Comparison of ENCODE assay signal across 9 mouse cellular contexts in the genomic region with DNA sequence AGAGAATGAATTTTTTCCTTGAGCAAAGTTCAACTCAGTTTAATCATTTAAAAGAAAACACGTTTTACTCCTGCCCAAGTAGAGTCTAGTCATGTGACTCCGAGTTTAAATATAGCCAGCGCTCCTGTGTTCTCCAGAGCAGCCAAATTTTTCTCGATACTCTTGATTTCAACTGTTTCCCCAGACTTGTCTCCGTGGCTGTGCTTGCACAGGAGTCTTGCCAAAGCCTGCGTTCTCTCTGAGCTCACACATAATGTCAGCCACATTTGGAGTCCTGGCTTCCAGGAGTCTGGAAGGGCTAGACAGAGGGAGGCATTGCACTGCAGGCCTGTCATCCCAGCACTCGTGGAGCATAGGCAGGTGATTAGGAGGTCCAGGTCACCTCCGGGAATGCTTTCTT. TPM values are rescaled to one million over a fixed set of nuclear protein-coding genes. Genes with fewer than 3 reads are reported as not detected.
DNase-seq lines count a peak whose midpoint lies in the region; ATAC-seq and TF ChIP-seq lines count a peak whose summit lies in the region.
"Had no signal": no experiment of that assay in that cellular context is flagged by ENCODE, and none has a peak within 500 bp of the region (broad histone marks: within the 10 kb centered on the region; RNA-seq: fewer than 3 reads in every experiment).

No protein-coding gene starts in this region.

- peak; percentile 24; the same call in 1 of the 2 replicates for ATAC-seq in forebrain, postnatal 0 days
- no peak for ATAC-seq in forebrain, embryonic 16.5 days
- ATAC-seq in kidney, embryonic 14.5 days (ENCODE audit: low FRiP score, low TSS enrichment) = no peak
- no peak for ATAC-seq in forebrain, embryonic 11.5 days (replicated peaks; ENCODE audit: low FRiP score)
- no peak for ATAC-seq in midbrain, embryonic 15.5 days (replicated peaks)

- H3K4me2 ChIP-seq in forebrain, postnatal 0 days (ENCODE audit: low read depth) = no peak overlapping the region
- H3K4me2 ChIP-seq in forebrain, embryonic 16.5 days (ENCODE audit: low read length) = no peak overlapping the region
- H3K4me2 ChIP-seq in kidney, embryonic 14.5 days (replicated peaks; ENCODE audit: low read depth, low read length) = peak overlapping the region; percentile 94
- no peak overlapping the region for H3K4me2 ChIP-seq in forebrain, embryonic 11.5 days (ENCODE audit: low read depth, low read length, severe bottlenecking)
- H3K4me2 ChIP-seq in midbrain, embryonic 15.5 days = no peak overlapping the region

- H3K36me3 ChIP-seq in forebrain, postnatal 0 days (ENCODE audit: insufficient read depth) = no peaks in the 10 kb centered on the region
- no peaks in the 10 kb centered on the region for H3K36me3 ChIP-seq in forebrain, embryonic 16.5 days (ENCODE audit: control insufficient read depth, insufficient read depth)
- H3K36me3 ChIP-seq in kidney, embryonic 14.5 days (ENCODE audit: control insufficient read depth, insufficient read depth, low read length) = no peaks in the 10 kb centered on the region
- no peaks in the 10 kb centered on the region for H3K36me3 ChIP-seq in forebrain, embryonic 11.5 days (ENCODE audit: control insufficient read depth, insufficient read depth, low read length)
- no peaks in the 10 kb centered on the region for H3K36me3 ChIP-seq in midbrain, embryonic 15.5 days (replicated peaks)
- H3K36me3 ChIP-seq: midbrain, embryonic 12.5 days had no signal

- no peak for TF ChIP-seq CTCF in forebrain, postnatal 0 days (IDR thresholded peaks at IDR 0.05; ENCODE audit: low read depth)

- no peaks in the 10 kb centered on the region for H3K9me3 ChIP-seq in forebrain, postnatal 0 days (ENCODE audit: low read length)
- no peaks in the 10 kb centered on the region for H3K9me3 ChIP-seq in forebrain, embryonic 16.5 days (ENCODE audit: control insufficient read depth, low read length)
- H3K9me3 ChIP-seq in kidney, embryonic 14.5 days (ENCODE audit: control insufficient read depth, low read length) = no peaks in the 10 kb centered on the region
- H3K9me3 ChIP-seq in forebrain, embryonic 11.5 days (ENCODE audit: control insufficient read depth, low read length) = no peaks in the 10 kb centered on the region
- no peaks in the 10 kb centered on the region for H3K9me3 ChIP-seq in midbrain, embryonic 15.5 days
- H3K9me3 ChIP-seq: midbrain, embryonic 12.5 days had no signal

- H3K27me3 ChIP-seq in forebrain, postnatal 0 days (ENCODE audit: insufficient read depth, low read length) = no peaks in the 10 kb centered on the region; the same call in 1 of the 2 replicates
- H3K27me3 ChIP-seq in forebrain, embryonic 16.5 days (replicated peaks; ENCODE audit: control insufficient read depth, insufficient read depth, low read length) = no peaks in the 10 kb centered on the region; the same call in 1 of the 2 replicates
- peaks cover 24% of the 10 kb centered on the region for H3K27me3 ChIP-seq in kidney, embryonic 14.5 days (ENCODE audit: control insufficient read depth, insufficient read depth, low read length)
- H3K27me3 ChIP-seq in forebrain, embryonic 11.5 days (ENCODE audit: control insufficient read depth, insufficient read depth, low read length) = peaks cover 19% of the 10 kb centered on the region
- H3K27me3 ChIP-seq in midbrain, embryonic 15.5 days (replicated peaks) = peaks cover 19% of the 10 kb centered on the region

- H3K4me3 ChIP-seq in forebrain, postnatal 0 days (ENCODE audit: low read depth, low read length) = no peak overlapping the region
- no peak overlapping the region for H3K4me3 ChIP-seq in forebrain, embryonic 16.5 days (replicated peaks; ENCODE audit: low read length)
- H3K4me3 ChIP-seq in kidney, embryonic 14.5 days (ENCODE audit: low read length) = no peak overlapping the region
- no peak overlapping the region for H3K4me3 ChIP-seq in forebrain, embryonic 11.5 days (ENCODE audit: low read depth, low read length)
- no peak overlapping the region for H3K4me3 ChIP-seq in midbrain, embryonic 15.5 days

- WGBS in forebrain, postnatal 0 days = 38% methylated on average over 8 of the region's 8 CpGs
- WGBS in forebrain, embryonic 16.5 days = 42% methylated on average over 8 of the region's 8 CpGs
- 43% methylated on average over 8 of the region's 8 CpGs for WGBS in kidney, embryonic 14.5 days
- WGBS in forebrain, embryonic 11.5 days = 61% methylated on average over 8 of the region's 8 CpGs
- WGBS in midbrain, embryonic 15.5 days = 56% methylated on average over 8 of the region's 8 CpGs

- H3K27ac ChIP-seq in forebrain, postnatal 0 days (ENCODE audit: low read depth, low read length) = 0 out of 2 replicates have a peak overlapping the region, but pooled peaks have one; percentile 45
- H3K27ac ChIP-seq in forebrain, embryonic 16.5 days (ENCODE audit: low read length) = no peak overlapping the region
- H3K27ac ChIP-seq in kidney, embryonic 14.5 days (ENCODE audit: low read depth, low read length) = peak overlapping the region; percentile 71; the same call in 1 of the 2 replicates
- no peak overlapping the region for H3K27ac ChIP-seq in forebrain, embryonic 11.5 days (ENCODE audit: low read depth, low read length)
- H3K27ac ChIP-seq in midbrain, embryonic 15.5 days = no peak overlapping the region
- H3K27ac ChIP-seq: midbrain, embryonic 12.5 days had no signal

- peak; percentile 63 for DNase-seq in forebrain, postnatal 0 days
- peak; percentile 69 for DNase-seq in gastrocnemius, postnatal 25 days
- peak; percentile 44 for DNase-seq in lung, postnatal 14 days
- no peak for DNase-seq in forebrain, embryonic 11.5 days (ENCODE audit: low spot score)
- no peak for DNase-seq in B cell, adult 2 months

- H3K4me1 ChIP-seq in forebrain, postnatal 0 days (ENCODE audit: insufficient read depth) = peaks cover 10% of the 10 kb centered on the region; the same call in 1 of the 2 replicates
- peaks cover 20% of the 10 kb centered on the region for H3K4me1 ChIP-seq in forebrain, embryonic 16.5 days (replicated peaks; ENCODE audit: control insufficient read depth, insufficient read depth, low read length)
- H3K4me1 ChIP-seq in kidney, embryonic 14.5 days (ENCODE audit: control insufficient read depth, insufficient read depth, low read length) = peaks cover 28% of the 10 kb centered on the region
- H3K4me1 ChIP-seq in forebrain, embryonic 11.5 days (replicated peaks; ENCODE audit: control insufficient read depth, insufficient read depth, low read length) = no peaks in the 10 kb centered on the region; the same call in none of the 2 replicates
- H3K4me1 ChIP-seq in midbrain, embryonic 15.5 days = peaks cover 15% of the 10 kb centered on the region

- no peak overlapping the region for H3K9ac ChIP-seq in forebrain, postnatal 0 days
- H3K9ac ChIP-seq in forebrain, embryonic 16.5 days (replicated peaks; ENCODE audit: low read depth, low read length) = no peak overlapping the region
- H3K9ac ChIP-seq in kidney, embryonic 14.5 days (ENCODE audit: low read depth, low read length) = no peak overlapping the region
- H3K9ac ChIP-seq in forebrain, embryonic 11.5 days (ENCODE audit: low read length) = no peak overlapping the region
- H3K9ac ChIP-seq in midbrain, embryonic 15.5 days = no peak overlapping the region
- H3K9ac ChIP-seq: midbrain, embryonic 12.5 days had no signal

RNA-seq across cellular contexts. Expression of a gene that starts 0.9 kb away (rescaled TPM):
- total RNA-seq in forebrain, postnatal 0 days (2014; rRNA removed) = 4.2 and 5.8 TPM in 2 replicates
- polyA plus RNA-seq in forebrain, postnatal 0 days (2015; fragmentation: Nextera tagmentation; extraction: Ambion mirVana) = 2.1 and 2.3 TPM in 2 replicates
- 2.1 TPM in 2 replicates for polyA plus RNA-seq in forebrain, embryonic 16.5 days (2015; fragmentation: Nextera tagmentation; extraction: Ambion mirVana)
- 1 to 10 TPM; 3.0 to 3.5 TPM for total RNA-seq in gastrocnemius, postnatal 25 days (2021)
- polyA plus RNA-seq in kidney, embryonic 14.5 days (2014; fragmentation: Nextera tagmentation; extraction: Ambion mirVana) = 10.7 and 11.8 TPM in 2 replicates
- polyA plus RNA-seq in forebrain, embryonic 11.5 days (2014; fragmentation: Nextera tagmentation; extraction: Ambion mirVana) = 0.76 and 0.85 TPM in 2 replicates
- polyA plus RNA-seq in midbrain, embryonic 15.5 days (2015; fragmentation: Nextera tagmentation; extraction: Ambion mirVana) = 1.8 and 3.3 TPM in 2 replicates

RNA-seq across cellular contexts. Expression of a gene that starts 25.5 kb away (rescaled TPM):
- total RNA-seq in forebrain, postnatal 0 days (2014; rRNA removed) = 18.2 and 19.2 TPM in 2 replicates
- 50.3 and 50.7 TPM in 2 replicates for polyA plus RNA-seq in forebrain, postnatal 0 days (2015; fragmentation: Nextera tagmentation; extraction: Ambion mirVana)
- polyA plus RNA-seq in forebrain, embryonic 16.5 days (2015; fragmentation: Nextera tagmentation; extraction: Ambion mirVana) = 138 and 169 TPM in 2 replicates
- 1 to 10 TPM; 1.8 to 3.6 TPM for total RNA-seq in gastrocnemius, postnatal 25 days (2021)
- polyA plus RNA-seq in kidney, embryonic 14.5 days (2014; fragmentation: Nextera tagmentation; extraction: Ambion mirVana) = 206 and 236 TPM in 2 replicates
- polyA plus RNA-seq in forebrain, embryonic 11.5 days (2014; fragmentation: Nextera tagmentation; extraction: Ambion mirVana) = 635 and 669 TPM in 2 replicates
- polyA plus RNA-seq in midbrain, embryonic 15.5 days (2015; fragmentation: Nextera tagmentation; extraction: Ambion mirVana) = 46.2 and 48.6 TPM in 2 replicates

RNA-seq across cellular contexts. Expression of a gene that starts 31.5 kb away (rescaled TPM):
- 27.3 and 30.7 TPM in 2 replicates for total RNA-seq in forebrain, postnatal 0 days (2014; rRNA removed)
- 20.4 and 22.9 TPM in 2 replicates for polyA plus RNA-seq in forebrain, postnatal 0 days (2015; fragmentation: Nextera tagmentation; extraction: Ambion mirVana)
- polyA plus RNA-seq in forebrain, embryonic 16.5 days (2015; fragmentation: Nextera tagmentation; extraction: Ambion mirVana) = 19.1 and 20.1 TPM in 2 replicates
- total RNA-seq in gastrocnemius, postnatal 25 days (2021) = 1 to 10 TPM; 4.8 to 6.9 TPM
- polyA plus RNA-seq in kidney, embryonic 14.5 days (2014; fragmentation: Nextera tagmentation; extraction: Ambion mirVana) = 6.2 and 11.9 TPM in 2 replicates
- 13.1 and 13.5 TPM in 2 replicates for polyA plus RNA-seq in forebrain, embryonic 11.5 days (2014; fragmentation: Nextera tagmentation; extraction: Ambion mirVana)
- 19.2 and 19.9 TPM in 2 replicates for polyA plus RNA-seq in midbrain, embryonic 15.5 days (2015; fragmentation: Nextera tagmentation; extraction: Ambion mirVana)

Comparison
In these comparisons a context has a peak if more than half of its experiments do, and no peak if none do; other contexts are left out.
1. DNase-seq: peak in forebrain, postnatal 0 days (single experiment), gastrocnemius, postnatal 25 days (single experiment) and lung, postnatal 14 days (single experiment); none in forebrain, embryonic 11.5 days (single experiment) and B cell, adult 2 months (0 of 2).
2. H3K27ac ChIP-seq: peak in forebrain, postnatal 0 days (single experiment) and kidney, embryonic 14.5 days (single experiment); none in forebrain, embryonic 16.5 days (single experiment), forebrain, embryonic 11.5 days (single experiment) and midbrain, embryonic 15.5 days (single experiment).